Mouse (Mus musculus): ENCODE data around the gene Hesx1. TPM values are rescaled to one million over a fixed set of nuclear protein-coding genes. Genes with fewer than 3 reads are reported as not detected.

Gene Hesx1
- polyA plus RNA-seq, 1 experiment, result not detected

GRCm38 (mm10) chr14:26981021-26981420, 13.2 kb upstream of the Hesx1 start:
- DNase-seq, result no peak
- Histone ChIP-seq H3K4me1 (replicated peaks; ENCODE audit: control insufficient read depth, insufficient read depth, low read length) (peaks cover 2% of the 10 kb centered on the region; the same call in 1 of the 2 replicates), H3K4me3 (ENCODE audit: control insufficient read depth, insufficient read depth, low read length) (no peak overlapping the region), H3K27me3 (ENCODE audit: control insufficient read depth, insufficient read depth, low read length) (no peaks in the 10 kb centered on the region), H3K36me3 (ENCODE audit: control insufficient read depth, insufficient read depth, low read length) (no peaks in the 10 kb centered on the region), H3K27ac (ENCODE audit: control insufficient read depth, insufficient read depth, low read length) (no peak overlapping the region)
- TF ChIP-seq POLR2A (IDR thresholded peaks at IDR 0.05; ENCODE audit: control insufficient read depth, extremely low read depth, insufficient read depth, low read length, poor library complexity) (no peak), CTCF (IDR thresholded peaks at IDR 0.05; ENCODE audit: borderline replicate concordance, control insufficient read depth, extremely low read depth, insufficient read depth, low read length, poor library complexity) (no peak)
- 97% methylated on average over 8 of the region's 8 CpGs for WGBS

- Histone ChIP-seq H3K4me1 (replicated peaks; ENCODE audit: control insufficient read depth, insufficient read depth, low read length) (peaks cover 2% of the 10 kb centered on the region; the same call in 1 of the 2 replicates), H3K36me3 (ENCODE audit: control insufficient read depth, insufficient read depth, low read length) (no peaks in the 10 kb centered on the region)
- DNase-seq, result no peak
Observed at GRCm38 (mm10) chr14:26981494-26982149, 12.6 kb upstream of the Hesx1 start.

DNA sequence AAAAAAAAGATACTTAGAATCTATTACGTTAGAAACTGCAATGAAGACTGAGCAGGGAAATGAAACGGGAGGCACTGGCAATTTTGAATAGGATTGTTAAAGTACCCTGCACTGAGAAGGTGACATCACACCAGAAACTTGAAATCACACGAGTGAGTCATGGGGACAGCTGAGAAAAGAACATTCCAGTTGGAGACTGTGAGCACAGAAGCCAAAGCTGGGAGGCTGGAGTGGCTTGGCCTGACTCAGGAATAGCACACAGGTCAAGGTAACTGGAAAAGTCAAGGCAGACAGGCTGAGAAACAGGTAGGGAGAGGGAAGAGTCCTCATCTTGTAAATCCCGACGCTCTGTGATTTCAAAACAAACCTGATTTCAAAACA, 12.1 kb upstream of the Hesx1 start:
- 90% methylated on average over 5 of the region's 5 CpGs for WGBS
- TF ChIP-seq POLR2A (IDR thresholded peaks at IDR 0.05; ENCODE audit: control insufficient read depth, extremely low read depth, insufficient read depth, low read length, poor library complexity) (no peak), CTCF (IDR thresholded peaks at IDR 0.05; ENCODE audit: borderline replicate concordance, control insufficient read depth, extremely low read depth, insufficient read depth, low read length, poor library complexity) (no peak)
- no peak for DNase-seq

More at GRCm38 (mm10) chr14:26981494-26982149, 12.6 kb upstream of the Hesx1 start:
- TF ChIP-seq POLR2A (IDR thresholded peaks at IDR 0.05; ENCODE audit: control insufficient read depth, extremely low read depth, insufficient read depth, low read length, poor library complexity) (no peak), CTCF (IDR thresholded peaks at IDR 0.05; ENCODE audit: borderline replicate concordance, control insufficient read depth, extremely low read depth, insufficient read depth, low read length, poor library complexity) (no peak)
- 90% methylated on average over 5 of the region's 5 CpGs for whole genome bisulfite sequencing
- no peak overlapping the region for H3K27ac ChIP-seq (ENCODE audit: control insufficient read depth, insufficient read depth, low read length)
- no peaks in the 10 kb centered on the region for H3K27me3 ChIP-seq (ENCODE audit: control insufficient read depth, insufficient read depth, low read length)
- no peak overlapping the region for H3K4me3 ChIP-seq (ENCODE audit: control insufficient read depth, insufficient read depth, low read length)

DNA sequence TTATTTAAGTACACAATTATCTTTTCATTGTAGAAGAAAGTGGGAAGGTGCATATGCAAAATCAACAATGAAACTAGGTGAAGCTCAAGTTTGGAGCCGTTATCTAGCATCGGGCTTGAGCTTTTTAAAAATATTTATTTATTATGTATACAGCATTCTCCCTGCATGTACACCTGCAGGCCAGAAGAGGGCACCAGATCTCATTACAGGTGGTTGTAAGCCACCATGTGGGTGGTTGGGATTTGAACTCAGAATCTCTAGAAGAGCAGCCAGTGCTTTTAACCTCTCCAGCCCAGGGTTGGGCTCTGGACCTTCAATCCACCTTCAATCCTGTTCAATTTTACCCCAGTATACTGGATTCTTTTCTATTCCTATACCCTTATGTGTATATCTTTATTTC, 5.5 kb upstream of the Hesx1 start:
- Histone ChIP-seq H3K4me3 (ENCODE audit: control insufficient read depth, insufficient read depth, low read length) (no peak overlapping the region), H3K4me1 (replicated peaks; ENCODE audit: control insufficient read depth, insufficient read depth, low read length) (peaks cover 2% of the 10 kb centered on the region)

More for the DNA sequence above, 12.1 kb upstream of the Hesx1 start:
- Histone ChIP-seq H3K27me3 (ENCODE audit: control insufficient read depth, insufficient read depth, low read length) (no peaks in the 10 kb centered on the region), H3K36me3 (ENCODE audit: control insufficient read depth, insufficient read depth, low read length) (no peaks in the 10 kb centered on the region), H3K4me1 (replicated peaks; ENCODE audit: control insufficient read depth, insufficient read depth, low read length) (peaks cover 2% of the 10 kb centered on the region; the same call in 1 of the 2 replicates), H3K27ac (ENCODE audit: control insufficient read depth, insufficient read depth, low read length) (no peak overlapping the region), H3K4me3 (ENCODE audit: control insufficient read depth, insufficient read depth, low read length) (no peak overlapping the region)

DNA sequence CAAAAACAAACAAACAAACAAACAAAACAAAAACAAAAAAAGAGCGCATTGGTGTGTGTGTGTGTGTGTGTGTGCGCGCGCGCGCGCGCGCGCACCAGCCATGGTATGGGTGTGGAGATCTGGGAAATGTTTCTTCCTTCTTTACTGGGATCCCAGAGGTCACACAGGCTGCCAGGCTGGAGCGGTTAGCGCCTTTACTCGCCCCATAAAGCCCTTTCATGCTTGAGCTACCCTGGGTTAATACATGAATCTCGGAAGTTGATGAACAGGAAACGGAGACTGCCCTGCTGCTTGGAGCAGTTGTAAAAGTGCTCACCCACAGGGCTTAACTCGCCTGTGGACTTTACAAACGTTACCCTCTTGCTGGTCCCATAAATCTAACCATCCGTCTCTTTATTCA, 2.6 kb upstream of the Hesx1 start:
- Histone ChIP-seq H3K4me1 (replicated peaks; ENCODE audit: control insufficient read depth, insufficient read depth, low read length) (peaks cover 3% of the 10 kb centered on the region), H3K27me3 (ENCODE audit: control insufficient read depth, insufficient read depth, low read length) (no peaks in the 10 kb centered on the region), H3K4me3 (ENCODE audit: control insufficient read depth, insufficient read depth, low read length) (no peak overlapping the region), H3K27ac (ENCODE audit: control insufficient read depth, insufficient read depth, low read length) (no peak overlapping the region), H3K36me3 (ENCODE audit: control insufficient read depth, insufficient read depth, low read length) (no peaks in the 10 kb centered on the region)
- DNase-seq, result no peak
- 95% methylated on average over 18 of the region's 18 CpGs for WGBS
- no peak for TF ChIP-seq POLR2A (IDR thresholded peaks at IDR 0.05; ENCODE audit: control insufficient read depth, extremely low read depth, insufficient read depth, low read length, poor library complexity)
- TF ChIP-seq CTCF (IDR thresholded peaks at IDR 0.05; ENCODE audit: borderline replicate concordance, control insufficient read depth, extremely low read depth, insufficient read depth, low read length, poor library complexity), result no peak

More for the DNA sequence above, 5.5 kb upstream of the Hesx1 start:
- peak; percentile 25 for DNase-seq
- Histone ChIP-seq H3K27ac (ENCODE audit: control insufficient read depth, insufficient read depth, low read length) (no peak overlapping the region), H3K27me3 (ENCODE audit: control insufficient read depth, insufficient read depth, low read length) (no peaks in the 10 kb centered on the region), H3K36me3 (ENCODE audit: control insufficient read depth, insufficient read depth, low read length) (no peaks in the 10 kb centered on the region)
- no peak for TF ChIP-seq CTCF (IDR thresholded peaks at IDR 0.05; ENCODE audit: borderline replicate concordance, control insufficient read depth, extremely low read depth, insufficient read depth, low read length, poor library complexity)
- no peak for TF ChIP-seq POLR2A (IDR thresholded peaks at IDR 0.05; ENCODE audit: control insufficient read depth, extremely low read depth, insufficient read depth, low read length, poor library complexity)
- 75% methylated on average over 2 of the region's 2 CpGs for WGBS

- H3K36me3 ChIP-seq (ENCODE audit: control insufficient read depth, insufficient read depth, low read length), result no peaks in the 10 kb centered on the region
- WGBS, result 62% methylated on average over 3 of the region's 3 CpGs
- H3K4me1 ChIP-seq (replicated peaks; ENCODE audit: control insufficient read depth, insufficient read depth, low read length), result peaks cover 3% of the 10 kb centered on the region
- H3K4me3 ChIP-seq (ENCODE audit: control insufficient read depth, insufficient read depth, low read length), result no peak overlapping the region
- no peak overlapping the region for H3K27ac ChIP-seq (ENCODE audit: control insufficient read depth, insufficient read depth, low read length)
- no peak for TF ChIP-seq CTCF (IDR thresholded peaks at IDR 0.05; ENCODE audit: borderline replicate concordance, control insufficient read depth, extremely low read depth, insufficient read depth, low read length, poor library complexity)
- no peak for TF ChIP-seq POLR2A (IDR thresholded peaks at IDR 0.05; ENCODE audit: control insufficient read depth, extremely low read depth, insufficient read depth, low read length, poor library complexity)
- no peaks in the 10 kb centered on the region for H3K27me3 ChIP-seq (ENCODE audit: control insufficient read depth, insufficient read depth, low read length)
- no peak for DNase-seq
Observed at GRCm38 (mm10) chr14:26993427-26993826, 789 bp upstream of the Hesx1 start.

Measured in thymus, adult 2 months (tissue).